Comparison of ENCODE assay signal across 46 mouse cellular contexts in genomic region chr6:41051824-41052223, GRCm38 (mm10). TPM values are rescaled to one million over a fixed set of nuclear protein-coding genes. Genes with fewer than 3 reads are reported as not detected.
"Had no signal": no experiment of that assay in that cellular context is flagged by ENCODE, and none has a peak within 500 bp of the region (broad histone marks: within the 10 kb centered on the region; RNA-seq: fewer than 3 reads in every experiment).

No protein-coding gene starts in this region.

- H3K27ac ChIP-seq: limb, embryonic 10.5 days; limb, embryonic 12.5 days; limb, embryonic 13.5 days; limb, embryonic 15.5 days; liver, embryonic 12.5 days; liver, embryonic 13.5 days; liver, embryonic 14.5 days; liver, embryonic 15.5 days; lung, embryonic 15.5 days; macrophage; midbrain, embryonic 10.5 days; midbrain, embryonic 12.5 days; midbrain, embryonic 13.5 days; midbrain, embryonic 15.5 days had no signal

- H3K36me3 ChIP-seq: limb, embryonic 10.5 days; limb, embryonic 12.5 days; limb, embryonic 13.5 days; limb, embryonic 15.5 days; liver, embryonic 12.5 days; liver, embryonic 13.5 days; liver, embryonic 15.5 days; lung, embryonic 15.5 days; midbrain, embryonic 10.5 days; midbrain, embryonic 12.5 days; midbrain, embryonic 13.5 days; midbrain, embryonic 15.5 days had no signal

- H3K4me1 ChIP-seq: limb, embryonic 10.5 days; limb, embryonic 12.5 days; limb, embryonic 13.5 days; limb, embryonic 15.5 days; liver, embryonic 12.5 days; liver, embryonic 13.5 days; liver, embryonic 15.5 days; lung, embryonic 15.5 days; midbrain, embryonic 10.5 days; midbrain, embryonic 12.5 days; midbrain, embryonic 13.5 days; midbrain, embryonic 15.5 days had no signal

- H3K27me3 ChIP-seq: limb, embryonic 12.5 days; limb, embryonic 13.5 days; limb, embryonic 15.5 days; liver, embryonic 12.5 days; liver, embryonic 13.5 days; liver, embryonic 15.5 days; lung, embryonic 15.5 days; megakaryocyte, embryonic 14.5 days; midbrain, embryonic 12.5 days; midbrain, embryonic 13.5 days; midbrain, embryonic 15.5 days had no signal

- H3K4me3 ChIP-seq: limb, embryonic 10.5 days; limb, embryonic 12.5 days; limb, embryonic 13.5 days; limb, embryonic 15.5 days; liver, embryonic 12.5 days; liver, embryonic 13.5 days; liver, embryonic 15.5 days; lung, embryonic 15.5 days; megakaryocyte, embryonic 14.5 days; midbrain, embryonic 10.5 days; midbrain, embryonic 12.5 days; midbrain, embryonic 13.5 days; midbrain, embryonic 15.5 days had no signal

- DNase-seq: left cerebral cortex, postnatal 4 days; liver; liver, embryonic 13.5 days; liver, postnatal 0 days; lung, adult 18-20 months; lung, adult 2 months; lung, embryonic 14.5 days; lung, postnatal 10 days; lung, postnatal 14 days; lung, postnatal 36 days; lung, postnatal 4 days; midbrain, embryonic 14.5 days had no signal

- H3K4me2 ChIP-seq: limb, embryonic 12.5 days; limb, embryonic 13.5 days; limb, embryonic 15.5 days; liver, embryonic 11.5 days; liver, embryonic 12.5 days; liver, embryonic 13.5 days; liver, embryonic 15.5 days; lung, embryonic 14.5 days; lung, embryonic 15.5 days; midbrain, embryonic 11.5 days; midbrain, embryonic 12.5 days; midbrain, embryonic 13.5 days; midbrain, embryonic 15.5 days had no signal

RNA-seq across cellular contexts. Expression of gene 2210010C04Rik, which starts 16.5 kb away (rescaled TPM):
- total RNA-seq: left cerebral cortex, adult 8-10 months; left cerebral cortex, postnatal 10 days; left cerebral cortex, postnatal 14 days; left cerebral cortex, postnatal 25 days; left cerebral cortex, postnatal 36 days; left cerebral cortex, postnatal 4 days; megakaryocyte progenitor cell, adult 5-6 weeks; megakaryocyte, adult 5-6 weeks; megakaryocyte-erythroid progenitor cell, adult 5-6 weeks; midbrain, postnatal 0 days; monocyte, adult 5-6 weeks had no signal
- polyA plus RNA-seq: limb, embryonic 10.5 days; limb, embryonic 11.5 days; limb, embryonic 12.5 days; limb, embryonic 13.5 days; limb, embryonic 15.5 days; liver, embryonic 11.5 days; liver, embryonic 12.5 days; liver, embryonic 13.5 days; liver, embryonic 14.5 days; liver, embryonic 15.5 days; liver, postnatal 0 days; lung, embryonic 14.5 days; lung, embryonic 15.5 days; lung, embryonic 16.5 days; lung, postnatal 0 days; macrophage; midbrain, embryonic 10.5 days; midbrain, embryonic 11.5 days; midbrain, embryonic 12.5 days; midbrain, embryonic 13.5 days; midbrain, embryonic 14.5 days; midbrain, embryonic 15.5 days; midbrain, embryonic 16.5 days; midbrain, postnatal 0 days; neural tube, embryonic 11.5 days had no signal

RNA-seq across cellular contexts. Expression of gene Gm2663, which starts 52.5 kb away (rescaled TPM):
- total RNA-seq: left cerebral cortex, adult 8-10 months; left cerebral cortex, postnatal 10 days; left cerebral cortex, postnatal 14 days; left cerebral cortex, postnatal 25 days; left cerebral cortex, postnatal 36 days; left cerebral cortex, postnatal 4 days; liver, adult 2 months; megakaryocyte progenitor cell, adult 5-6 weeks; megakaryocyte, adult 5-6 weeks; megakaryocyte-erythroid progenitor cell, adult 5-6 weeks; midbrain, postnatal 0 days; monocyte, adult 5-6 weeks had no signal
- polyA plus RNA-seq: limb, embryonic 10.5 days; limb, embryonic 11.5 days; limb, embryonic 12.5 days; limb, embryonic 13.5 days; limb, embryonic 14.5 days; limb, embryonic 15.5 days; liver, adult 2 months; liver, embryonic 11.5 days; liver, embryonic 12.5 days; liver, embryonic 13.5 days; liver, embryonic 14.5 days; liver, embryonic 15.5 days; liver, embryonic 16.5 days; liver, postnatal 0 days; lung, adult 2 months; lung, embryonic 14.5 days; lung, embryonic 15.5 days; lung, embryonic 16.5 days; lung, postnatal 0 days; macrophage; midbrain, embryonic 10.5 days; midbrain, embryonic 11.5 days; midbrain, embryonic 12.5 days; midbrain, embryonic 13.5 days; midbrain, embryonic 14.5 days; midbrain, embryonic 15.5 days; midbrain, embryonic 16.5 days; neural tube, embryonic 11.5 days had no signal
